Mouse (Mus musculus) kidney, adult 2 months (tissue): ENCODE measurements around the gene Olfr933. TPM values are rescaled to one million over a fixed set of nuclear protein-coding genes. Genes with fewer than 3 reads are reported as not detected.

Source experiments
- DNase-seq: peaks from one replicate; pipeline ENCODE4 v3.0.0; 2021
- H3K27ac ChIP-seq: fragments of 200-500 bp; 2 replicates; pipeline ENCODE4 v1.5.1; 2012; ENCODE audit warnings: low read depth, low read length, control low read depth, inconsistent platforms; ENCODE audit not compliant: insufficient read depth
- H3K27me3 ChIP-seq: fragments of 200-500 bp; replicated peaks from 2 replicates; pipeline ENCODE4 v1.6.1; 2012; ENCODE audit warnings: mild to moderate bottlenecking, moderate library complexity, low read length, inconsistent platforms; ENCODE audit not compliant: control insufficient read depth, insufficient read depth
- H3K36me3 ChIP-seq: fragments of 200-500 bp; 2 replicates; pipeline ENCODE4 v1.6.1; 2012; ENCODE audit warnings: mild to moderate bottlenecking, moderate library complexity, low read length, inconsistent platforms; ENCODE audit not compliant: control insufficient read depth, insufficient read depth
- H3K4me1 ChIP-seq: fragments of 200-500 bp; 2 replicates; pipeline ENCODE4 v1.6.1; 2011; ENCODE audit warnings: low read length; ENCODE audit not compliant: control insufficient read depth, insufficient read depth
- H3K4me3 ChIP-seq: fragments of 200-500 bp; 2 replicates; pipeline ENCODE4 v1.5.1; 2011; ENCODE audit warnings: mild to moderate bottlenecking, low read depth, low read length, control low read depth; ENCODE audit not compliant: insufficient read depth
- CTCF ChIP-seq: fragments of 200-500 bp; conservative IDR thresholded peaks from 2 replicates; pipeline ENCODE4 v1.5.1; 2011; ENCODE audit warnings: low read depth, mild to moderate bottlenecking, control low read depth, low read length, moderate library complexity, mixed read lengths; ENCODE audit not compliant: insufficient read depth, insufficient read length
- POLR2A ChIP-seq: fragments of 200-500 bp; IDR thresholded peaks from one replicate; pipeline ENCODE4 v1.6.1; 2011; ENCODE audit warnings: low read depth, low read length, control low read depth
- WGBS: fragments of 180-500 bp; shearing (Covaris S2); methylation state at CpG from one replicate; pipeline ENCODE4 v1.1.7; 2018; 5-methylcytosine and 5-hydroxymethylcytosine counted together
- polyA plus RNA-seq: library from polyadenylated mRNA; depleted of rRNA; stranded (reverse); fragments of >200 nt; gene quantifications from 2 replicates; pipeline ENCODE4 v1.2.3, GENCODE M21; 2012; rRNA removed

Olfr933 gene
- not detected in 2 replicates for polyA plus RNA-seq

GRCm38 (mm10) chr9:38972013-38972412 lies at the start of gene Olfr933:
TSS of gene Olfr933 (plus strand) at chr9:38972313.
- Histone ChIP-seq H3K27ac (no peak within 1 kb of the TSS), H3K27me3 (no peaks in the 10 kb centered on the region), H3K4me3 (no peak within 1 kb of the TSS), H3K36me3 (no peaks in the 10 kb centered on the region), H3K4me1 (no peaks in the 10 kb centered on the region)
- no peak for DNase-seq
- no peak for TF ChIP-seq POLR2A
- 59% methylated on average over 4 of the region's 4 CpGs for WGBS

- H3K4me1 ChIP-seq: no peaks in the 10 kb centered on the region
- TF ChIP-seq POLR2A: no peak
- TF ChIP-seq CTCF: no peak
- H3K36me3 ChIP-seq: no peaks in the 10 kb centered on the region
- H3K27me3 ChIP-seq: no peaks in the 10 kb centered on the region
- no peak within 1 kb of the TSS for H3K27ac ChIP-seq
- H3K4me3 ChIP-seq: no peak within 1 kb of the TSS
- no peak for DNase-seq
Measured at GRCm38 (mm10) chr9:38929509-38929908, 42.6 kb upstream of the Olfr933 start, which contains the start of gene Olfr930. TSS of gene Olfr930 (plus strand) at chr9:38929809.

DNA sequence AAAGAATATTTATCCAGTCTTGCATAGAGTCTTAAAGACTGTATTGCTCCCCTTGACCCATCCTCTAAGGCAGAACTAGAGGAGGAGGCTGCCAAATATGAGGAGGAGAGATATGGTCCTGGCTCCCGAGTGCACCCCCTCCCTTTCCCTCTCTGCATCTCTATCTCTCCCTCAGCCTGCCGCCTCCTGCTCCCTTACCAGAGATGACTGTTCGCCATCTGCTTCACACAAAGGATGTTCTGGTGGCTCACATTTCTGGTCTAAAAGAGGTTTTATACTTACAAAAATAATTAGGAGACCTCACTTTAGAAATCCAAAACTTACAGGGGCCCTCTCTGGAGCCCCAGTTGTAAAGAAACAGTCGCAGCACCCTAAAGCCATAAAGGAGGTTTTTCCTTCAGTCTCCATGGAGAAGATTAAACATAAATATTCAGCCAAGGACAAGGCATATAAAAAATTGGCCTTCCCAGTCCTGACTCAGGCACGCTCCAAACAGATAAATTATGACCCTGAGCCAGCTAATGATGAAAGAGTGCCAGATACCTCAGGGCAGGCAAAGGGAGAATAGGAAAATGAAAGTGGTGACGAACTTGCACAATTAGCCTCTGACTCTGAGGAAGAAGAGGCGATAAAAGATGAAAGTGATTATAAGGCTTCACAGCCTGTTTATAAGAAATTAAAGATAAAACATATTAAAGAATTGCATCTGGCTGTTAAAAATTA lies 18.6 kb upstream of the Olfr933 start:
- Histone ChIP-seq H3K4me3 (no peak overlapping the region), H3K36me3 (no peaks in the 10 kb centered on the region), H3K4me1 (no peaks in the 10 kb centered on the region), H3K27ac (no peak overlapping the region), H3K27me3 (no peaks in the 10 kb centered on the region; the same call in 1 of the 2 replicates)
- DNase-seq: no peak
- WGBS: 30% methylated on average over 7 of the region's 7 CpGs
- TF ChIP-seq POLR2A (no peak), CTCF (no peak)

DNA sequence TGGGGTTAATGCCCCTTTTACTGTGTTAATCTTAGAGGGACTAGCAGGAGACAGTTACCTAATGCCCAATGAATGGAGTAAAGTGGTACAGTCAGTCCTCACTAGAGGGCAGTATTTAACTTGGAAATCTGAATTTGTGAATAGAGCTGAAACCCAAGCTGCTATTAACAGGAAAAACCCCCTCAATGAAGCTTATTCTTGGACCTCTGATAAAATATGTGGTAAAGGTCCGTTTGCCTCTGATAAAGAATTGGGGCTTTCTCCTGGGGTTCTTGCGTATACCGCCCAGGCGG lies 18.0 kb upstream of the Olfr933 start:
- DNase-seq: peak; percentile 4
- Histone ChIP-seq H3K4me1 (no peaks in the 10 kb centered on the region), H3K36me3 (no peaks in the 10 kb centered on the region)

GRCm38 (mm10) chr9:38988215-38988614 lies 16.1 kb downstream of the Olfr933 start, which contains the start of gene Olfr934:
TSS of gene Olfr934 (minus strand) at chr9:38988315.
- no peak within 1 kb of the TSS for H3K4me3 ChIP-seq
- no peak for TF ChIP-seq CTCF
- no peak for TF ChIP-seq POLR2A
- H3K4me1 ChIP-seq: no peaks in the 10 kb centered on the region
- no peak for DNase-seq
- H3K36me3 ChIP-seq: no peaks in the 10 kb centered on the region
- WGBS: 87% methylated on average over 2 of the region's 2 CpGs
- no peaks in the 10 kb centered on the region for H3K27me3 ChIP-seq
- no peak within 1 kb of the TSS for H3K27ac ChIP-seq

More for the DNA sequence above, 18.0 kb upstream of the Olfr933 start:
- 79% methylated on average over 4 of the region's 4 CpGs for WGBS
- Histone ChIP-seq H3K4me3 (no peak overlapping the region), H3K27ac (no peak overlapping the region), H3K27me3 (no peaks in the 10 kb centered on the region; the same call in 1 of the 2 replicates)
- TF ChIP-seq POLR2A: no peak

DNA sequence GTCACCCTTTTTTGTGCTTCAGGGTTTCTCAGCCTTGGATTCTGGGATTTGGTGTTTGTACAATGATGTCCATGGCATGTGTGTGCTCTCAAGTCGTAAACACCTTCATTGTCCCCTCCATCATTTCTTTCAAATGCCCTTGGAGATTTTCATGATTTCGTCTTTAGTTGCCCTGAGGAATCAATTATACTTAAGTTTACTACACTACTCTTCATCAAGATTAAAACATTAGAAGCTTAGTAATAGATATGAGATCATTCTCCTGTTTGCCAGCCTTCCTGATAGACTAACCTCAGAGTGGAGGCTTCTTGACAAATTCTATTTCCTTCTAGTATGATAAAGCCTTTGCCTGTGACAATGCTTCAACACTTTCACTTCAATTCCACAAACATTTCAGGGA lies 27.5 kb downstream of the Olfr933 start, which contains the start of gene Olfr935:
Gene Olfr935 (minus strand): TSS at position 101 of the 400 bp plus-strand sequence.
- H3K27me3 ChIP-seq: no peaks in the 10 kb centered on the region
- H3K36me3 ChIP-seq: no peaks in the 10 kb centered on the region
- no peak for DNase-seq
- no peaks in the 10 kb centered on the region for H3K4me1 ChIP-seq
- no peak within 1 kb of the TSS for H3K27ac ChIP-seq
- TF ChIP-seq POLR2A: no peak
- no peak for TF ChIP-seq CTCF
- WGBS: 74% methylated on average over 2 of the region's 2 CpGs
- no peak within 1 kb of the TSS for H3K4me3 ChIP-seq

GRCm38 (mm10) chr9:39023277-39023676 lies 51.2 kb downstream of the Olfr933 start, which contains the start of gene Olfr146:
TSS of gene Olfr146 (minus strand) at chr9:39023377.
- DNase-seq: no peak
- 77% methylated on average over 1 of the region's 1 CpGs for WGBS
- Histone ChIP-seq H3K4me3 (no peak within 1 kb of the TSS), H3K4me1 (no peaks in the 10 kb centered on the region), H3K27me3 (no peaks in the 10 kb centered on the region), H3K27ac (no peak within 1 kb of the TSS), H3K36me3 (no peaks in the 10 kb centered on the region)
- TF ChIP-seq CTCF (no peak), POLR2A (no peak)

Other genes with a start within 250 kb of the Olfr933 start
- gene Olfr920, start 220.0 kb upstream of the Olfr933 start, polyA plus RNA-seq: 0.07 and 0.11 TPM in 2 replicates
- not detected in 2 replicates for gene Olfr921, start 199.2 kb upstream of the Olfr933 start, polyA plus RNA-seq
- not detected in 2 replicates for gene Olfr922, start 157.7 kb upstream of the Olfr933 start, polyA plus RNA-seq
- gene Olfr923, start 145.8 kb upstream of the Olfr933 start, polyA plus RNA-seq: not detected in 2 replicates
- not detected in 2 replicates for gene Olfr924, start 127.9 kb upstream of the Olfr933 start, polyA plus RNA-seq
- gene Olfr26, start 117.3 kb upstream of the Olfr933 start, polyA plus RNA-seq: not detected in 2 replicates
- gene Olfr926, start 95.2 kb upstream of the Olfr933 start, polyA plus RNA-seq: not detected in 2 replicates
- gene Olfr930, start 42.5 kb upstream of the Olfr933 start, polyA plus RNA-seq: not detected in 2 replicates
- not detected in 2 replicates for gene Olfr934, start 16.0 kb downstream of the Olfr933 start, polyA plus RNA-seq
- gene Olfr935, start 27.4 kb downstream of the Olfr933 start, polyA plus RNA-seq: not detected in 2 replicates
- not detected in 2 replicates for gene Olfr146, start 51.1 kb downstream of the Olfr933 start, polyA plus RNA-seq
- not detected in 2 replicates for gene Olfr937, start 92.6 kb downstream of the Olfr933 start, polyA plus RNA-seq
- not detected in 2 replicates for gene Olfr938, start 106.6 kb downstream of the Olfr933 start, polyA plus RNA-seq
- gene Olfr27, start 155.8 kb downstream of the Olfr933 start, polyA plus RNA-seq: not detected in 2 replicates
- gene Olfr943, start 194.0 kb downstream of the Olfr933 start, polyA plus RNA-seq: not detected in 2 replicates
- gene Olfr944, start 229.6 kb downstream of the Olfr933 start, polyA plus RNA-seq: not detected in 2 replicates